Mouse (Mus musculus) frontal cortex, postnatal 36 days (tissue): ENCODE measurements around the gene Rnf144b.

Experiments
- DNase-seq, 2 experiments: peaks; one replicate each; pipeline ENCODE4 v3.0.0; 2022; ENCODE audit warnings: low spot score in 2 of 2

Gene Rnf144b

GRCm38 (mm10) chr13:47124449-47124848 lies 2.0 kb downstream of the Rnf144b start:
- DNase-seq = no peak

DNA sequence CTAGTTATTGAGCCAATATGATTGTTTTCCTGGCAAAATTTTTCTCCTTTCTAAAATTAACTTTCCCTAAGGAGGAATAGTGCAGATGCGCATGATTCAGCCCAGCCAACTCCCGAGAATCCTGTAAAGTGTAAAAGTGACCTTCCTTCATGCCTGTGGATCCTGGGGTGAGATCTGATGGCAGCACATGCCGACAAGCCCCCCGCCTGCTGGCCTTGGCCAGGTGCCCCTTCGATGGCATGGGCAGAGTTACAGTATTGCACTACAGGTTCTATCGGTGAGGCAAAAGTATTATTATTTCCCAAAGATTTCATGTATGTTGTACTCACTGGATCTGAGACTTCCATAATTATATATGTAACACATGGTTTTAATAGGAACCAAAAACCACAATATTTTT lies 2.5 kb downstream of the Rnf144b start:
- DNase-seq = no peak

- no peak for DNase-seq
Measured at GRCm38 (mm10) chr13:47125595-47125994, 3.1 kb downstream of the Rnf144b start.

DNA sequence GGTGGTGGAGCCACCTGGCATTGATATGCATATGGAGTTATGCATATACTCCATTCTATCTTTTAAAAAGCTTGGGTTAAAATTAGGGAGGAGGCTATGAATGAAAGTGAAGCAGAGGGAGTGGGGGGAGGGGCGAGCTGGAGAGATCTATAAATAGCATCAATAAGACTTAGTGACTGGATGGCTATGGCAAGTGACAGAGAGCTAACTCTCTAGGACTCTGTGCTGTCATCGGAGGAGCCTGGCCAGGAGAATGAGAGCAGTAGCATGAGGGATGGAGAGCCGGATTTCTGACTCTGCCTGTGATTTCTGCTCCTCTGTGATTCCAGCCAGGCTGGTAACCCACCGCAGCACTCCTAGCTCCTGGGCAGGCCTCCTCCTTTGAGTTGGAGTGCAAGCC lies 6.6 kb downstream of the Rnf144b start:
- no peak for DNase-seq

GRCm38 (mm10) chr13:47133058-47133457 lies 10.6 kb downstream of the Rnf144b start:
- no peak for DNase-seq

- DNase-seq = peak; percentile 48 to 62
Measured at GRCm38 (mm10) chr13:47134836-47135235, 12.4 kb downstream of the Rnf144b start.

DNA sequence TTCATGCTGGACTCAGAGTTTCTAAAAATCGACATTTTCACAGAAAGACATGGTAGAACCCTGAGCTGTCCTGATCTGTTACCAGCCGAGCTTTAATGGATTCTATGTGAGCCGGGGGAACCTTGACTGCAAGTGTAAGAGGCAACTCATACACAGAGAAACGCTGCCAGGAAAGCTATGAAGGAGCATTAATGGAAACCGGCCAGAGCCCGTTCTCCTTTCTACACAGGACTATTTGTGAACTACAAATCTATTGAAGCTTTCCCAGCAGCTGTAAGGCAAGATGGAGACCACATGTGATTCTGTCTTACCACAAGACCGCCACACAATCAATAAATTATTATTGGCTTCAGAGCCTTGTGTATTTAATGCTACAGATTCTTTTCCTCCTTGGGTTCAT lies 13.3 kb downstream of the Rnf144b start:
- no peak for DNase-seq

DNA sequence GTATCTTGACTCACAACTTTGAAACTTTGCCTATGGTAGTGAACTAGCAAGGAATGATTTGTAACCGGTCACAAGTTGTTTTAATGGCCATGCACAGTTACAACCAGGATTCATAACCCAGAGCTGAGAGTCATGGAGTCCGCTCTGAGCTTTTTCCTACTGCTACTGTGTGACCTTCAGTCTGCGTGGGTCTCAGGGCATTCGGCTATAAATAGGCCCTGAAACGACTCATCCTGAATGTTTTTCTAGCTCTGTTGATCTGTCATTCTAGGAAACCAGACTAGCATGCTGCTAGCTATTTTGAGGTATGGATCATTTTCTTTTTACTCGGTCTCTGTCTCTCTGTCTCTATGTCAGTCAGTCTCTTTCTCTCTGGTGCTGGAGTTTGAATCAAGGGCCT lies 20.3 kb downstream of the Rnf144b start:
- DNase-seq = no peak

DNA sequence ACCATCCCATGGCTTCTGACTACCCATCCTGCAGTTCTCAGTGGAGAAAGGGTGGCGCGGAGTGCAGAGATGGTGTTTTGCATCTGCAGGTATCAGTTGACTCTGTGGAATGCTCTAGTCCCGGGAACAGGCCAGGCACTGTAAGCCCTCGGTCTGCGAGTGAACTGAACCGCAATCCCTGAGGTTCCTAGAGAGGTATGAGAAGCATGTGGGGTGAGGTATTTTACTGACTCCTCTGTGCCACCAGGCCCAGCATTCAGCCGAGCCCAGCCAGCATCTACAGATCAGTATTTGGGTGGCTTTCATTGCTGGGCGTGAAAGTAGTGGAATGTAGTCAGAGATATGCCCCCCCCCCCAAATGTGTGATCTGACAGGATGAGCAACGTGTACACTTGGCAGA lies 23.5 kb downstream of the Rnf144b start:
- DNase-seq = no peak

GRCm38 (mm10) chr13:47146388-47146787 lies 23.9 kb downstream of the Rnf144b start:
- no peak for DNase-seq

DNA sequence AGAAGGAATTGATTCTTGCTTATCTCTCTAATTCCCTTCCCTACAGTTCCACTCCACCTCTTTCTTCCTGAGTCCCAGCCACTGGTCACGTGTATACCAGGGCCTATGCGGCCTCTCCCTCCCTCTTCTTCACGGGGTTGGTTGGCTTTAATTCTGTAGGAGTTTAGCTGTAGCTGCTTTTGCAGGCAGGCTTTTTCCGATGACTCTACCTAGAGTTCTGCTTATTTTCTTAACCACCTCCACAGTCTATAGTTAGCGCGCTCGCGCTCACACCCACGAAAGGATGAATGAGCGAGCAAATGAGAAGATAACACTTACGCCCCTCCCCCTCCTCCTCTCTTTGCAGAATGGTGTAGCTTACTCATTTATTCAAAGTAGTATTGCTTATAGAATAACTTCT lies 26.1 kb downstream of the Rnf144b start:
- DNase-seq = peak; percentile 61 to 87

DNA sequence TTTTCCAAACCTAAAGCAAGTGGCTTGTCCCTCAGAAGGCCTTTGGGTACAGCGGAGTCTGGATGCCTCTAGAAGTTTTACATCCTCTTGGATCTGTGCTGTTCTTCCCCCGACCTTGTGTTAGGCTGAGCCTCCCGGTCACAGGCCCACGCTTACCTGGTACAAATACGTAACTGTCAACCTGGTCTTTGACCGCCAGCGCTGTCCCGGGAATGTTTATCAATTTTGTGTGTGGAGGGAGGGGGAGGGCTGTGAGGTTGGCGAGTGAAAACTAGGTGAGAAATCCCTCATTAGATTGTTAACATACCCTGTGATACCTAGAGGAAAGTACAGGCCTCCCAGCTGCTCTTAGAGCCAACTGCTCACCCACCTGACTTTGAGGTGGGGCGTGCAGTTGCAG lies 27.5 kb downstream of the Rnf144b start:
- no peak for DNase-seq

DNA sequence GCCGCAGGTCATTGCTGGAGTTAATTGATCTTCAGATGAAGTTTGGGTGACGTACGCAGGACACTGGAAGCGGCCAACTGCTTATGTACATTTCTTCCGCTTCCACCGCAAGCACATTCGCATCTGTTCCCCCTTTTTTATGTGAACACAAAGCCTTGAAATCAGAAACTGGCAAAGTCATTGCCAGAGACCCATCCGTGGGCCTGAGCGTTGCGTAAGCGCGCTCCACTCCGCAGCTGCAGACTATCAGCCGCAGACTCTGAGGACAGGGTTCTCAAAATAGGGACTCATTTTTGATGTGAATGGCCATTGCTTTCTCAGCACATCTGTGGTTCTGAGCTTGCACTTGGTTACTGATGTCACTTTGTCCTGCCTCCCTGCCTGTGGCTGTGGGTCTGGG lies 28.6 kb downstream of the Rnf144b start:
- peak in 1 of 2 experiments; percentile 40 for DNase-seq

DNA sequence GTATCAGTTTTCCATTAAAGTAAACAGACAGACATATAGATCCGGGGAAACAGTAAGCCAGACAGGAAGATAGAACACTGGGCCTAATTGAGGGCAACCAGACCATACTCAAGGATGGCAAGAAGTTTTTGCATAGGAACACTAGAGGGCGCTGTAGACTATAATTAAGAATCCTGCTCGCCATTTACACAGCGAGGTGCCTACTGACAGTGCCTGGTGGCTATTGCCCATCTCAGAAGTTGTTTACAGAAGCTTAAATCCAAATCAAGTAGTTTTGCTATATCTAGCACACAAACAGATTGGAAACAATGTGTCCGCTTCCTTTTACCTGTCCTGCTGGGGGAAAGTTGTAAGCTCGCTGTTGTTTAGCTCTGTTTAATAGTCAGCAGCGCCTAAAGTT lies 29.9 kb downstream of the Rnf144b start:
- peak in 1 of 2 experiments; percentile 59 for DNase-seq

GRCm38 (mm10) chr13:47153206-47153605 lies 30.8 kb downstream of the Rnf144b start:
- DNase-seq = no peak

GRCm38 (mm10) chr13:47154866-47155265 lies 32.4 kb downstream of the Rnf144b start:
- DNase-seq = no peak

DNA sequence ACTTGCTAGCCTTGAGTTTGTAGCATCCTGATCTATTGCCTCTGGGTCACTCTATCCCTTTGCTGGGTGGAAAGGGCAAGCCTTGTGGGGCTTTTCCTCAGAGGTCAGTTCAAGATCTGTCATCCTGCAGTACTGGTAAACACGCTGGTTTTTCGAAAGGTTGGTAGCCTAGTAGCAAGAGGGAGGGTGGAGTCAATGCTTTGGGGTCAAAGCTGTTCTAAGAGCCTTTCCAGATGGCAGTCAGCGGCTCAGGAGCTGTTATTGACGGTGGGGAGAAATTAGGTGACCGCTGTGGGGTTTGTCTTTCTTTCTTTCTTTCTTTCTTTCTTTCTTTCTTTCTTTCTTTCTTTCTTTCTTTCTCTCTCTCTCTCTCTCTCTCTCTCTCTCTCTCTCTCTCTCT lies 34.4 kb downstream of the Rnf144b start:
- DNase-seq = no peak

GRCm38 (mm10) chr13:47162001-47162400 lies 39.5 kb downstream of the Rnf144b start:
- no peak for DNase-seq

- DNase-seq = no peak
Measured at GRCm38 (mm10) chr13:47164732-47165131, 42.3 kb downstream of the Rnf144b start.

GRCm38 (mm10) chr13:47165261-47165660 lies 42.8 kb downstream of the Rnf144b start:
- DNase-seq = no peak

GRCm38 (mm10) chr13:47168484-47168883 lies 46.0 kb downstream of the Rnf144b start:
- no peak for DNase-seq

GRCm38 (mm10) chr13:47170026-47170425 lies 47.6 kb downstream of the Rnf144b start:
- no peak for DNase-seq

DNA sequence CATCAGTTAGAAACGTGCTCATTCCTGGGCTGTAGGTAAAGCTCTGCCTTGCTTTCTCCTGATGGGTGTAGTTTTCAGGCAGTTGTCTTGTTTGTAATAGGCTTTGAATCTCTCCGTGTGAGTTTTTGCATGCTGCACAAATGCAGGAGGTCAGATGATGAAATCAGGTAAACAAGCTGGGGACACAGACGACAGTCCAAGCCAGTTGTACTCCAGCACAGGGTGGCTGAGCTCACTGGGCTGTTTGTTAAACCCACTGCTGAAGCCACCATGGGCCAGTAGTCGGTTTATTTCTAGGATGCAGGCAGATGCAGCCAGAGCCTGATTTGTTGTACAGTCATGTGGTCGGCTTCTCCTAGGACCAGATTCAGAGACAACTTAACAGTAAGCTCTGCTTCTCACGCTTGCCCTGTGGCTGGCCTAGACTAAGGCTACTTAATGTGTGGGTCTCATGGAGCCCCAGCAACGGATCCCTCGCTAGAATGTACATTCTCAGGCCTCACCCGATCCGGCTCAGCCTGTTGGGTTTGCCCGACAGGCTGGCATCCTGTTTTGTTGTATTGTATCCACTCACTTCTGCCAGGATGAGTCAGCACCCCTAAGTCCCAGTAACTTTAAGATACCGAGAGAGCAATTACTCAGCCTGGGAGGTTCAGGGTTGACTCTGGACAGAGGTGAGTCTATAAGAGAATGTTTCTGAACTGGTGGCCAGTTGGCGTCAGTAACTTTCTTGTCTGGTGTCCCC lies 48.5 kb downstream of the Rnf144b start:
- no peak for DNase-seq

DNA sequence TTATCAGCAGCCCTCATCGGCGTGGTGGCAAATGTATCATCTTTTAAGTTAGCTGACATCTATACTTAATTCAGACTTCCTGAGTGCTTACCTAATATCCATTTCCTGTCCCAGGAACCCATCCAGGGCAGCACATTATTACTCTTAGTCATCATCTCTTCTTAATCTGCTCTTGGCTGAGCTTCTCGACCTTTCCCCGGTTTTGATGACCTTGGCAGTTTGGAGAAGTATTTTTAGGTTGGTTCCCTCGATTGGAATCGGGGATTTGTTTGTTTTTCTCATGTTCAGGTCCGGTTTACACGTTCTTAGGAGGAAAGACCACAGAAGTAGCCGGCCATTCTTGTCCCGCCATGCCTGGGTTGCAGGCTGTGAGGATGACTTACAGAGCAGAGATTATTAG lies 50.4 kb downstream of the Rnf144b start:
- no peak for DNase-seq
